Comparison of ENCODE assay signal across 13 mouse cellular contexts in genomic region chr3:9519491-9519890, GRCm38 (mm10).
DNase-seq lines count a peak whose midpoint lies in the region; ATAC-seq and TF ChIP-seq lines count a peak whose summit lies in the region.
"Had no signal": no experiment of that assay in that cellular context is flagged by ENCODE, and none has a peak within 500 bp of the region (broad histone marks: within the 10 kb centered on the region; RNA-seq: fewer than 3 reads in every experiment).

No protein-coding gene starts in this region.

- no peak overlapping the region for H3K4me3 ChIP-seq in forebrain, embryonic 15.5 days
- H3K4me3 ChIP-seq in forebrain, embryonic 10.5 days = no peak overlapping the region
- no peak overlapping the region for H3K4me3 ChIP-seq in kidney, embryonic 15.5 days (replicated peaks)
- H3K4me3 ChIP-seq in kidney, adult 2 months (ENCODE audit: insufficient read depth, low read depth, low read length) = no peak overlapping the region
- peak overlapping the region; percentile 37 for H3K4me3 ChIP-seq in E14TG2a.4 (replicated peaks; ENCODE audit: low read length)
- no peak overlapping the region for H3K4me3 ChIP-seq in limb, embryonic 10.5 days
- H3K4me3 ChIP-seq: intestine, embryonic 15.5 days had no signal

- H3K36me3 ChIP-seq in forebrain, embryonic 15.5 days = no peaks in the 10 kb centered on the region
- no peaks in the 10 kb centered on the region for H3K36me3 ChIP-seq in forebrain, embryonic 10.5 days (replicated peaks)
- no peaks in the 10 kb centered on the region for H3K36me3 ChIP-seq in kidney, embryonic 15.5 days
- H3K36me3 ChIP-seq in kidney, adult 2 months (ENCODE audit: control insufficient read depth, insufficient read depth, low read length) = no peaks in the 10 kb centered on the region
- H3K36me3 ChIP-seq in E14TG2a.4 (ENCODE audit: insufficient read depth, low read length) = no peaks in the 10 kb centered on the region
- H3K36me3 ChIP-seq in limb, embryonic 10.5 days = no peaks in the 10 kb centered on the region
- H3K36me3 ChIP-seq: intestine, embryonic 15.5 days had no signal

- peaks cover 17% of the 10 kb centered on the region for H3K27me3 ChIP-seq in forebrain, embryonic 15.5 days
- peaks cover 88% of the 10 kb centered on the region for H3K27me3 ChIP-seq in forebrain, embryonic 10.5 days (ENCODE audit: poor library complexity, severe bottlenecking)
- no peaks in the 10 kb centered on the region for H3K27me3 ChIP-seq in kidney, embryonic 15.5 days
- H3K27me3 ChIP-seq in kidney, adult 2 months (replicated peaks; ENCODE audit: control insufficient read depth, insufficient read depth, low read length) = no peaks in the 10 kb centered on the region
- peaks cover 2% of the 10 kb centered on the region; the same call in 1 of the 2 replicates for H3K27me3 ChIP-seq in E14TG2a.4 (ENCODE audit: insufficient read depth, low read length)
- H3K27me3 ChIP-seq in limb, embryonic 10.5 days (ENCODE audit: low read depth, poor library complexity, severe bottlenecking) = 0 out of 2 replicates have a peak, but pooled peaks cover 3% of the 10 kb centered on the region
- H3K27me3 ChIP-seq: intestine, embryonic 15.5 days had no signal

- TF ChIP-seq CTCF in kidney, adult 2 months (conservative IDR thresholded peaks at IDR 0.05; ENCODE audit: insufficient read depth, insufficient read length, low read depth, low read length) = no peak
- no peak for TF ChIP-seq CTCF in E14TG2a.4 (conservative IDR thresholded peaks at IDR 0.05; ENCODE audit: low read length)

- DNase-seq in forebrain, embryonic 10.5 days (ENCODE audit: extremely low spot score, low spot score) = no peak
- no peak for DNase-seq in kidney, adult 2 months
- DNase-seq in limb, embryonic 10.5 days (ENCODE audit: low spot score) = peak; percentile 30
- DNase-seq in thymus, postnatal 0 days (ENCODE audit: low spot score) = no peak
- DNase-seq: forebrain, postnatal 0 days; layer of hippocampus, adult 9-11 months; lung, postnatal 4 days; thymus, adult 18-20 months had no signal

- H3K4me1 ChIP-seq in forebrain, embryonic 15.5 days = peaks cover 40% of the 10 kb centered on the region
- H3K4me1 ChIP-seq in forebrain, embryonic 10.5 days = peaks cover 55% of the 10 kb centered on the region
- H3K4me1 ChIP-seq in kidney, embryonic 15.5 days = peaks cover 60% of the 10 kb centered on the region
- peaks cover 36% of the 10 kb centered on the region for H3K4me1 ChIP-seq in kidney, adult 2 months (ENCODE audit: control insufficient read depth, insufficient read depth, low read length)
- H3K4me1 ChIP-seq in E14TG2a.4 (replicated peaks; ENCODE audit: low read depth, low read length) = peaks cover 94% of the 10 kb centered on the region
- peaks cover 82% of the 10 kb centered on the region for H3K4me1 ChIP-seq in limb, embryonic 10.5 days

- no peak for ATAC-seq in forebrain, embryonic 15.5 days (replicated peaks)
- ATAC-seq in kidney, embryonic 15.5 days (replicated peaks; ENCODE audit: low FRiP score) = no peak
- no peak for ATAC-seq in frontal cortex, adult (ENCODE audit: low TSS enrichment)

- 50% methylated on average over 4 of the region's 4 CpGs for WGBS in forebrain, embryonic 15.5 days
- 46% methylated on average over 4 of the region's 4 CpGs for WGBS in forebrain, embryonic 10.5 days
- WGBS in kidney, embryonic 15.5 days = 49% methylated on average over 4 of the region's 4 CpGs
- 69% methylated on average over 4 of the region's 4 CpGs for WGBS in kidney, adult 2 months
- 43% methylated on average over 4 of the region's 4 CpGs for WGBS in limb, embryonic 10.5 days

- H3K4me2 ChIP-seq in forebrain, embryonic 15.5 days (replicated peaks) = no peak overlapping the region
- no peak overlapping the region for H3K4me2 ChIP-seq in kidney, embryonic 15.5 days

- H3K9ac ChIP-seq in forebrain, embryonic 15.5 days (replicated peaks) = no peak overlapping the region
- H3K9ac ChIP-seq in kidney, embryonic 15.5 days = no peak overlapping the region
- H3K9ac ChIP-seq: forebrain, postnatal 0 days; intestine, embryonic 15.5 days had no signal

- no peaks in the 10 kb centered on the region for H3K9me3 ChIP-seq in forebrain, embryonic 15.5 days
- no peaks in the 10 kb centered on the region for H3K9me3 ChIP-seq in forebrain, embryonic 10.5 days
- H3K9me3 ChIP-seq in kidney, embryonic 15.5 days (replicated peaks) = no peaks in the 10 kb centered on the region
- H3K9me3 ChIP-seq in E14TG2a.4 (ENCODE audit: low read length) = no peaks in the 10 kb centered on the region
- H3K9me3 ChIP-seq in limb, embryonic 10.5 days (replicated peaks) = no peaks in the 10 kb centered on the region
- H3K9me3 ChIP-seq: intestine, embryonic 15.5 days had no signal

- no peak for TF ChIP-seq POLR2A in kidney, adult 2 months (IDR thresholded peaks at IDR 0.05; ENCODE audit: low read depth, low read length)

- peak overlapping the region; percentile 82; the same call in 1 of the 2 replicates for H3K27ac ChIP-seq in forebrain, embryonic 15.5 days (replicated peaks)
- H3K27ac ChIP-seq in forebrain, embryonic 10.5 days = no peak overlapping the region
- peak overlapping the region; percentile 91 for H3K27ac ChIP-seq in kidney, embryonic 15.5 days
- no peak overlapping the region for H3K27ac ChIP-seq in kidney, adult 2 months (ENCODE audit: insufficient read depth, low read depth, low read length)
- H3K27ac ChIP-seq in limb, embryonic 10.5 days = peak overlapping the region; percentile 1; the same call in 1 of the 2 replicates

Comparison
In these comparisons a context has a peak if more than half of its experiments do, and no peak if none do; other contexts are left out.
1. H3K27ac ChIP-seq: peak in forebrain, embryonic 15.5 days (single experiment), kidney, embryonic 15.5 days (single experiment) and limb, embryonic 10.5 days (single experiment); none in forebrain, embryonic 10.5 days (single experiment) and kidney, adult 2 months (single experiment).